Comparison of ENCODE assay signal across 17 mouse cellular contexts in the genomic region with DNA sequence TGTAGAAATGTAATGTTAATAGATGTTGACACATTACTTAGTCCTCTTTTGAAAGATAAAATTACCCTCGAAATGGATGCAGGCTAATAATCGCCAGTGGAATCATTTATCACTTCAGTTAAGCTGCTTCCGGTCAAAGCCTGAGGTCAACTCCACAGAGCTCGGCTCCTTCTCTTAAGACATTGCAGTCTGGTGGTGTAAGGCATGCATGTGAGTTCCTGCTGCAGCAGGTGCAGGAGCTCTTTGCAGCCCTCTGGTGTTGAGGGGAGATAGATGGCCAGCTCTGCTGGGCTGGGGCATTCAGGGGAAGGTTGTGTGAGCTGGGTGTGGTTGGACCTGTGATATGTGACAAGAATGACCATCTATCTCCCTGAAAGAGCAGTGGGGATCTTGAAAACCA.
DNase-seq lines count a peak whose midpoint lies in the region; ATAC-seq and TF ChIP-seq lines count a peak whose summit lies in the region.
"Had no signal": no experiment of that assay in that cellular context is flagged by ENCODE, and none has a peak within 500 bp of the region (broad histone marks: within the 10 kb centered on the region; RNA-seq: fewer than 3 reads in every experiment).

No protein-coding gene starts in this region.

- H3K9ac ChIP-seq in heart, adult 2 months (ENCODE audit: low read depth, low read length), result no peak overlapping the region
- H3K9ac ChIP-seq in forebrain, embryonic 11.5 days (ENCODE audit: low read length), result no peak overlapping the region
- H3K9ac ChIP-seq: embryonic facial prominence, embryonic 13.5 days; heart, embryonic 12.5 days; hindbrain, embryonic 12.5 days had no signal

- H3K79me2 ChIP-seq in heart, adult 2 months (replicated peaks; ENCODE audit: control insufficient read depth, insufficient read depth, low read length), result no peaks in the 10 kb centered on the region

- H3K4me1 ChIP-seq in heart, adult 2 months (ENCODE audit: control insufficient read depth, insufficient read depth, low read length), result peaks cover 3% of the 10 kb centered on the region
- H3K4me1 ChIP-seq in forebrain, embryonic 11.5 days (replicated peaks; ENCODE audit: control insufficient read depth, insufficient read depth, low read length), result no peaks in the 10 kb centered on the region
- H3K4me1 ChIP-seq: embryonic facial prominence, embryonic 13.5 days; heart, embryonic 12.5 days; hindbrain, embryonic 12.5 days had no signal

- no peak overlapping the region for H3K27ac ChIP-seq in heart, adult 2 months
- no peak overlapping the region for H3K27ac ChIP-seq in forebrain, embryonic 11.5 days (ENCODE audit: low read depth, low read length)
- H3K27ac ChIP-seq: embryonic facial prominence, embryonic 13.5 days; hindbrain, embryonic 12.5 days; hindbrain, postnatal 0 days had no signal

- 0 out of 2 replicates have a peak, but pooled peaks have one; percentile 1 for TF ChIP-seq CTCF in heart, adult 2 months (IDR thresholded peaks at IDR 0.05)

- no peak overlapping the region for H3K4me3 ChIP-seq in heart, adult 2 months
- no peak overlapping the region for H3K4me3 ChIP-seq in forebrain, embryonic 11.5 days (ENCODE audit: low read depth, low read length)
- H3K4me3 ChIP-seq: embryonic facial prominence, embryonic 13.5 days; heart, embryonic 12.5 days; hindbrain, embryonic 12.5 days had no signal

- ATAC-seq in hematopoietic stem cell, adult 5-6 weeks (replicated peaks in 1 of 2; ENCODE audit: insufficient read depth in 1 of 2, low FRiP score in 2 of 2, low TSS enrichment in 1 of 2, low read depth in 1 of 2, poor library complexity in 2 of 2, severe bottlenecking in 2 of 2), result peak; percentile 61 to 68
- peak; percentile 63 for ATAC-seq in megakaryocyte-erythroid progenitor cell, adult 5-6 weeks (replicated peaks; ENCODE audit: low FRiP score, low TSS enrichment, poor library complexity, severe bottlenecking)
- no peak for ATAC-seq in forebrain, embryonic 11.5 days (replicated peaks; ENCODE audit: low FRiP score)
- ATAC-seq: forebrain, embryonic 14.5 days; hindbrain, postnatal 0 days had no signal

- intact Hi-C loops in heart, adult 2 months (cut with DNase I), result no loop called here
- intact Hi-C loops in heart, postnatal 10 days (cut with DNase I), result no loop called here

- no peaks in the 10 kb centered on the region for H3K9me3 ChIP-seq in forebrain, embryonic 11.5 days (ENCODE audit: control insufficient read depth, low read length)
- H3K9me3 ChIP-seq: embryonic facial prominence, embryonic 13.5 days; heart, embryonic 12.5 days; hindbrain, embryonic 12.5 days had no signal

- no peak overlapping the region for H3K4me2 ChIP-seq in forebrain, embryonic 11.5 days (ENCODE audit: low read depth, low read length, severe bottlenecking)
- H3K4me2 ChIP-seq: embryonic facial prominence, embryonic 13.5 days; heart, embryonic 12.5 days; hindbrain, embryonic 12.5 days had no signal

- no peak for TF ChIP-seq EP300 in heart, adult 2 months (IDR thresholded peaks at IDR 0.05; ENCODE audit: insufficient read depth, low read depth, low read length)

- no peak for TF ChIP-seq POLR2A in heart, adult 2 months (IDR thresholded peaks at IDR 0.05; ENCODE audit: insufficient read depth, low read depth, low read length)

- H3K27me3 ChIP-seq in heart, adult 2 months (ENCODE audit: control insufficient read depth, insufficient read depth, low read length), result no peaks in the 10 kb centered on the region
- peaks cover 2% of the 10 kb centered on the region; the same call in 1 of the 2 replicates for H3K27me3 ChIP-seq in forebrain, embryonic 11.5 days (ENCODE audit: control insufficient read depth, insufficient read depth, low read length)
- H3K27me3 ChIP-seq: embryonic facial prominence, embryonic 13.5 days; heart, embryonic 12.5 days; hindbrain, embryonic 12.5 days had no signal

- DNase-seq in heart, adult 2 months, result no peak
- no peak for DNase-seq in heart, postnatal 10 days
- DNase-seq in 416B (ENCODE audit: low read depth), result peak; percentile 67
- no peak for DNase-seq in kidney, adult 9 months
- DNase-seq in forebrain, embryonic 11.5 days (ENCODE audit: low spot score), result no peak
- DNase-seq: adrenal gland, postnatal 10 days; cerebellum, adult 11 months; cerebellum, adult 8-10 months; cerebellum, postnatal 14 days; heart, postnatal 36 days had no signal

- 65% methylated on average over 4 of the region's 4 CpGs for WGBS in heart, adult 2 months
- 75% methylated on average over 4 of the region's 4 CpGs for WGBS in forebrain, embryonic 11.5 days

- H3K36me3 ChIP-seq in heart, adult 2 months (ENCODE audit: control insufficient read depth, insufficient read depth, low read length), result no peaks in the 10 kb centered on the region
- no peaks in the 10 kb centered on the region for H3K36me3 ChIP-seq in forebrain, embryonic 11.5 days (ENCODE audit: control insufficient read depth, insufficient read depth, low read length)
- H3K36me3 ChIP-seq: embryonic facial prominence, embryonic 13.5 days; heart, embryonic 12.5 days; hindbrain, embryonic 12.5 days had no signal
